Mouse (Mus musculus) gastrocnemius, postnatal 10 days (tissue): ENCODE data around the gene Aff1. TPM values are rescaled to one million over a fixed set of nuclear protein-coding genes. Genes with fewer than 3 reads are reported as not detected.

Source experiments
- DNase-seq: peaks from one replicate; pipeline ENCODE4 v3.0.0; 2021; ENCODE audit warnings: mixed read lengths
- total RNA-seq, 2 experiments: library from RNA; stranded (reverse); gene quantifications; 2 replicates each; pipeline ENCODE4 v1.2.3; 2021

Gene Aff1
- total RNA-seq, 2 experiments from 2014 or later = 30.0 to 31.5 TPM

- no peak for DNase-seq
Measured at GRCm38 (mm10) chr5:103726281-103726938, 34.2 kb downstream of the Aff1 start.

- no peak for DNase-seq
Measured at GRCm38 (mm10) chr5:103727777-103728395, 35.7 kb downstream of the Aff1 start.

GRCm38 (mm10) chr5:103729225-103729624 lies 37.1 kb downstream of the Aff1 start:
- no peak for DNase-seq

DNA sequence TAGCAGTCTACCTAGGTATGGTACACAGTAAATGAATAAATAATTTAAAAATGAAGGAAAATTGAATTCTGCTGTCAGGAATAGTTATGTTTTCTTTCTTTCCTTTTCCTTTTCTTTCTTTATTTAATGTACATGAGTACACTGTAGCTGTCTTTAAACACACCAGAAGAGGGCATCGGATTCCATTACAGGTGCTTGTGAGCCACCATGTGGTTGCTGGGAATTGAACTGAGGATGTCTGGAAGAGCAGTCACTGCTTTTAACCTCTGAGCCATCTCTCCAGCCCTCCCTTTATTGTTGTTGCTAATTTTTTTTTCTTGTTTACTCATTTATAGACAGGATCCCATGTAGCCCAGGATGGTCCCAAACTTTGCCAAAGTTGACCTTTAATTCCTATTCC lies 38.0 kb downstream of the Aff1 start:
- no peak for DNase-seq

DNA sequence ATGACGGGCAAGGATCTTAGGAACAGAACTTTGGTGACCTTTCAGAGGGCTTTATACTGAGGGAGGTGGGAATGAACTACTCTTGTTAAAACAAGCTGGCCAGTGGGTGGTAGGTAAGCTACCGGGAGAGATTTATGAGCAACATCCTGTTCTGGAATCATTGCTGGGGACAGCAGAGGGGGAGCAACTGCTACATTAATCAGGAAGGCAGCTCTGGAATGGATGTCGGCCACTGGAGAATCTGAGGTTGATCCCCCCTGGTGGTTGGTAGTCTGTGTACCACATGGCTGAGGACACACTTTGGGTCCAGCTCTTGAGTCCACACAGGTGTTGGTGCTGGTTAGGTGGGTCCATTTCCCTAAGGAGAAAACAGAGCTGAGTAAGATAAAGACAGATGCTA lies 38.6 kb downstream of the Aff1 start:
- DNase-seq = no peak

DNA sequence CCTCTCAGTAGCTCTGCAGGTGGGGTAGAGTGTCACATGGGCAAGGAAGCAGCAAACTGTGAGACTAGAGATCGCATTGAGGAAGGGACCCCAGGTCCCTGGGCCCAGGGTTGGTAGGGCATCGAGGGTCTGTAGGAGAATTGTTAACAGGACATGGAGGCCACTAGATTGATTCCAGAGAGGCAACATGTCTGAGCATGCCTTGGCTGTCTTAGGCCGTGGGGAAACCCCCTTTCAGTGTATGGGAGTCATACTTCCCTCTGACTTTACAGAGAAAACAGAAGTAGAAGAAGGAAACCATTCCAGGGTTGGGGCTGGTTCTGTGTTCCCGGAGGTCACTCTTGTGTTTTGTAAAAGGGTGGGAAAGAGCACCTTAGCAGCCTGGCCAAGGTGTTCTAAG lies 40.4 kb downstream of the Aff1 start:
- no peak for DNase-seq

DNA sequence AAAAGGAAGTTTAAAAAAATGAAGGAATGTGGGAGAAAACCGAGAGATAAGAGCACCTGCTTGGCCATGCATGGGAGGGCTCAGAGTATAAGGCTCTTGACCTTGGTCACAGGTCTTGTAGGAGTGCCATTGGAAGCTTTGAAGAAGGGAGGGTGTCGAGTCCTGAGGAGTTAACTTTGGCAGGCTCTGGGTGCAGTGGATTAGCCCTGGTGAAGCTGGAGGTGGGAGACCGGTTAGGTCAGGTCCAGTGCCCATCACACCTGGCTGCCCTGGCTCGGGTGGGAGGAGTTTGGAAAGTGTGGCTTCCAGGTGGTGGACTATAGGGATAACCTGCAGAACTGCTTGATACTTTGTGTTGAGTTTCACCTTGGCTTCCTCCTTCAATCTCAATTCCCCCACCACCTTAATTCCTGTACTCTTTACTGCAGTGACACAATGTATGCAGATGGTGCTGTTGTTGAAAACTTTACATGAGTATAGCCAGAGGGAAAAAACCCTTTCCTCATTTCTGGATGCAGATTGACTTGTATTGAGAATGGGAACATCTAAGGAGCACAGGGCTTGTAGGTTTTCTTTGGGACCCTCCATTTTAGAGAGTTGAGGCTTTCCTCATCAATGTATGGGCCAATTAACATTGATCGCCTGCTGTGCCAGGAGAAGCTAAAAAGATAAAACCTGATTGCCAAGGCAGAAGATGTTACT lies 43.4 kb downstream of the Aff1 start:
- no peak for DNase-seq

GRCm38 (mm10) chr5:103736553-103737207 lies 44.5 kb downstream of the Aff1 start:
- no peak for DNase-seq

GRCm38 (mm10) chr5:103737208-103738066 lies 45.3 kb downstream of the Aff1 start:
- no peak for DNase-seq

- DNase-seq = no peak
Measured at GRCm38 (mm10) chr5:103738509-103738908, 46.3 kb downstream of the Aff1 start.

DNA sequence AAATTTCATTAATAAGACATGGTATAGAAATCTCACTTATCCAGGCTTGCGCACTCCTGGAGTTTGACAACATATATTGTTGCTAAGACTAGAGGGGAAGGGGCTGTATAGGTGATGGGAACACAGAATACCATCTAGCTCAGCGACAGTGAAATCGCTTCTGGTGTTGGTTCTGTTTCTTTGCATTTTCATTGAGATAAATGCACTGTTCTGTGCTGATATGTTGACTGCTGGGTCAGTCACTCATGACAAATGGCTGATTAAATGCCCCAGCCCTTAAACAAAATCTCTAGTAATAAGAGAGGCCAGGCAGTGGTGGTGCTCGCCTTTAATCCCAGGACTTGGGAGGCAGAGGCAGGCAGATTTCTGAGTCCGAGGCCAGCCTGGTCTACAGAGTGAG lies 47.0 kb downstream of the Aff1 start:
- DNase-seq = no peak

GRCm38 (mm10) chr5:103740093-103740902 lies 48.1 kb downstream of the Aff1 start:
- DNase-seq = no peak

GRCm38 (mm10) chr5:103740903-103741246 lies 48.7 kb downstream of the Aff1 start:
- no peak for DNase-seq

DNA sequence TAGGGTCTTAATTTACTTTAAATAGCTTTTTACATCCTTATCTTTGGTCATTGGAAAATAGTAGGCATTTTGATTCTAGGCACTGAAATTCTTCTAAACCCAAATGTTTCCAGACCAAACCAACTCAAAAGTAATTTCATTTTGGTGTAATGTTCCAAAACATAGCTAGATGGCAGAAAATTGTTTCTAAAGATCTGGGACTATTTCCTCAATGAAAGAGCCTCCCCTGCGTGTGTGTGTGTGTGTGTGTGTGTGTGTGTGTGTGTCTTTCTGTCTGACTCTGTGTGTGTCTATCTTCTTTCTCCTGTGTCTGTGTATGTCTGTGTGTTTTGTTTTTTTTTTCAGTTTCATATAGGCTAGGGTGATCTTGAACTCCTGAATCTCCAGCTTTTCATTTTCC lies 49.3 kb downstream of the Aff1 start:
- no peak for DNase-seq

- DNase-seq = no peak
Measured at GRCm38 (mm10) chr5:103741992-103742391, 49.8 kb downstream of the Aff1 start.

GRCm38 (mm10) chr5:103744531-103744930 lies 52.4 kb downstream of the Aff1 start:
- no peak for DNase-seq

DNA sequence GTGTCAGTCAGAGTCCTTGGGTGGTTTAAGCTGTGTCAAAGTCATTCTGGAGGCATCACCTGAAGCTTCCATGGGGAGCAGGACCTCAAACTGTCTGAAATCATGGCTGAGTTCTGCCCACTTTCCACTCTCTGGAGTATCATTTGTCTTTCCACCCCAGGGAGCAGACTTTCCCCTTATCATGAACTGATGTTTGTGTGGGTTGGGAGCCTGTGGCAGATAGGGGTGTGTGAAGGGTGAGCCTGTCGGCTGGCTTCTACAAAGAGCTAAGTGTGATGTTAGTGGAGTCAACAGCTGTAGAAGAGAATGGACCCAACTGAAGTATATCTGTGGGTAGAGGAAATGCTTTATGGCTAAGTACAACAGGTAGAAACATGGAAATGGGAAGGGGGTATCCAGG lies 53.5 kb downstream of the Aff1 start:
- DNase-seq = no peak

DNA sequence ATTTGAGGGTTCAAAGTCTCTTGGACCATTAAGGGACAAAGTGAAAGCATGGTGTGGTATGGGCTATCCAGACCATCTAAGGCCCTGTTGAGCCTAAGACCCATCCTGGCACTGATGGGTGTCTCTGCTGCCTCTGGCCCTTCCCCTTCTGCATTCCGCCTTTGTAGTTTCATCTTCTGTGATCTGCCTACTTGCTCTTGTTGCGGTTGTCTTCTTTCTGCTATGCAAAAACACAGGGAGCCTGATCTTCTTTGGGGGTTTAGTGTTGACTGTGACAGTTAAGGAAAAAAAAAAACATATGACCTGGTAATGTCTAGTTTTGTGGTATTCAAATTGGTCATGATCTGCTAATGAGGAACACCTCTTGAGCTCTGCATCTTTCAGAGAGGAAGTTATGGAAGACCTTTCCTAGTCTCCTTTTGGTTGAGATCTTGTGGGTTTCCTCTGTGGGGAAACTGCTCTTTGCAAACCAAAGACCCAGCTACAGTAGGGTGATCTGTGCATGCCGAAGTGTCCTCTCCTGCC lies 54.4 kb downstream of the Aff1 start:
- DNase-seq = no peak

DNA sequence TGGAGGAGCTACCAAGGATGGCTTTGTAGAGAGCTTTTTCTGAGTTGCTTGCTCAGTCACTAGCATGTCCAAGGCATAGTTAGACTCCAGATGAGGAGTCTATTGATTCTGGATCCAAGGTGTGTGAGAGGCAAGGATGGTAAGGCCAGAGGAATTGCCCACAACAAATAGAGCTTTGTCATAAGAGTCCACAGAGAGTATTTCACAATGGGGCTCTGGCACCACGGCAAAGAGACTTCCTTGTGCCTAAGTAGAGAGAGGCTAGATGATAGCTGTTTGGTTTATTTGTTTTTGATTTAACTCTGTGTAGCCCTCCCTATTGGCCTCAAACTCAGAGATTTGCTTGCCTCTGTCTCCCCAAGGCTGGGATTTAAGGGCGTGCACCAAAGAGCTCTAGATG lies 54.9 kb downstream of the Aff1 start:
- no peak for DNase-seq

GRCm38 (mm10) chr5:103748343-103748742 lies 56.2 kb downstream of the Aff1 start:
- no peak for DNase-seq
